ENCODE assay signal across 21 mouse cellular contexts in genomic region chr11:6702258-6702657, GRCm38 (mm10).
"Had no signal": no experiment of that assay in that cellular context is flagged by ENCODE, and none has a peak within 500 bp of the region (broad histone marks: within the 10 kb centered on the region; RNA-seq: fewer than 3 reads in every experiment).

No protein-coding gene starts in this region.

- H3K27ac ChIP-seq: intestine, embryonic 15.5 days; layer of hippocampus, adult 2 months; limb, embryonic 10.5 days; limb, embryonic 13.5 days; liver, embryonic 12.5 days; liver, embryonic 15.5 days; macrophage; midbrain, embryonic 12.5 days; midbrain, embryonic 15.5 days; neural tube, embryonic 12.5 days; neural tube, embryonic 15.5 days had no signal

- DNase-seq: kidney, adult 11 months; kidney, postnatal 10 days; layer of hippocampus, adult 9-11 months; liver; lung, adult 2 months; right cerebral cortex, adult 18-20 months; right cerebral cortex, postnatal 14 days; right cerebral cortex, postnatal 4 days; thymus, postnatal 25 days had no signal

- H3K9me3 ChIP-seq: intestine, embryonic 15.5 days; limb, embryonic 10.5 days; limb, embryonic 13.5 days; liver, embryonic 15.5 days; midbrain, embryonic 12.5 days; midbrain, embryonic 15.5 days; neural tube, embryonic 12.5 days; neural tube, embryonic 15.5 days had no signal

- H3K4me2 ChIP-seq: intestine, embryonic 15.5 days; limb, embryonic 13.5 days; liver, embryonic 12.5 days; liver, embryonic 15.5 days; midbrain, embryonic 12.5 days; midbrain, embryonic 15.5 days; neural tube, embryonic 12.5 days; neural tube, embryonic 15.5 days had no signal

- H3K27me3 ChIP-seq: intestine, embryonic 15.5 days; limb, embryonic 13.5 days; liver, embryonic 12.5 days; liver, embryonic 15.5 days; midbrain, embryonic 12.5 days; midbrain, embryonic 15.5 days; neural tube, embryonic 12.5 days; neural tube, embryonic 15.5 days had no signal

- H3K9ac ChIP-seq: intestine, embryonic 15.5 days; limb, embryonic 13.5 days; liver, embryonic 12.5 days; liver, embryonic 15.5 days; midbrain, embryonic 12.5 days; midbrain, embryonic 15.5 days; neural tube, embryonic 12.5 days; neural tube, embryonic 15.5 days had no signal

- ATAC-seq: intestine, embryonic 15.5 days; liver, embryonic 12.5 days; lung, postnatal 0 days; midbrain, embryonic 15.5 days had no signal

- H3K4me3 ChIP-seq: intestine, embryonic 15.5 days; layer of hippocampus, adult 2 months; limb, embryonic 10.5 days; limb, embryonic 13.5 days; liver, embryonic 12.5 days; liver, embryonic 15.5 days; midbrain, embryonic 12.5 days; midbrain, embryonic 15.5 days; neural tube, embryonic 12.5 days; neural tube, embryonic 15.5 days had no signal

- H3K36me3 ChIP-seq: intestine, embryonic 15.5 days; limb, embryonic 10.5 days; limb, embryonic 13.5 days; liver, embryonic 12.5 days; liver, embryonic 15.5 days; midbrain, embryonic 12.5 days; midbrain, embryonic 15.5 days; neural tube, embryonic 12.5 days; neural tube, embryonic 15.5 days had no signal

- H3K4me1 ChIP-seq: intestine, embryonic 15.5 days; limb, embryonic 10.5 days; limb, embryonic 13.5 days; liver, embryonic 12.5 days; liver, embryonic 15.5 days; midbrain, embryonic 12.5 days; neural tube, embryonic 12.5 days; neural tube, embryonic 15.5 days had no signal
